Mouse (Mus musculus): ENCODE data around the gene Ccdc180. TPM values are rescaled to one million over a fixed set of nuclear protein-coding genes. Genes with fewer than 3 reads are reported as not detected.

The Ccdc180 gene
- total RNA-seq, 2 experiments from 2014 or later = 0.08 to 0.25 TPM

- no peak for DNase-seq (ENCODE audit: low spot score in 2 of 2)
Observed at GRCm38 (mm10) chr4:45969051-45969450, 78.9 kb downstream of the Ccdc180 start.

DNA sequence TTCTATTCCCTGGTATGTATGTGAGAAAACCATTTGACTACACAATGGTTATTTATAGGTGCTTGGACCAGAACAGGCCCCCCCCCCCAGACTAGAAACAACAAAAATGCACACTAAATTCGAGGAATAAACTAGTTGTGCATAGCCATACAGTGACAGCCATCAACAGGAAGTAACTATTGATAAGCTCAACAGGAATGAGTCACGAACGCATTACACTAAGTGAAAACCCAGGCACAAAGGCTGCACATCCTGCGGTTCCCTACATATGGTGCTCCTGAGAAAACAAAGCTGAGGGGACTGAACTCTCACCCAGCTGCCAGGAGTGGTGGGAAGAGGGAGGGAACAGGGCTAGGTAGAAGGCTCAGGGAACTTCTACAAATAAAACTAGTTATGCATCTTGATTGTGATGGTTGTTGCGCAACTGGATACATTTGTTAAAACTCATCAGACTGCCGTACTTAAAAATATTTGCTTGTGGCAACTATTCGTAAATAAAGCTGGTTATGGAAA, 80.0 kb downstream of the Ccdc180 start:
- DNase-seq (ENCODE audit: low spot score in 2 of 2) = no peak

- peak; percentile 98 to 100 for DNase-seq (ENCODE audit: low spot score in 2 of 2)
Observed at GRCm38 (mm10) chr4:45971806-45972447, 81.8 kb downstream of the Ccdc180 start.

DNA sequence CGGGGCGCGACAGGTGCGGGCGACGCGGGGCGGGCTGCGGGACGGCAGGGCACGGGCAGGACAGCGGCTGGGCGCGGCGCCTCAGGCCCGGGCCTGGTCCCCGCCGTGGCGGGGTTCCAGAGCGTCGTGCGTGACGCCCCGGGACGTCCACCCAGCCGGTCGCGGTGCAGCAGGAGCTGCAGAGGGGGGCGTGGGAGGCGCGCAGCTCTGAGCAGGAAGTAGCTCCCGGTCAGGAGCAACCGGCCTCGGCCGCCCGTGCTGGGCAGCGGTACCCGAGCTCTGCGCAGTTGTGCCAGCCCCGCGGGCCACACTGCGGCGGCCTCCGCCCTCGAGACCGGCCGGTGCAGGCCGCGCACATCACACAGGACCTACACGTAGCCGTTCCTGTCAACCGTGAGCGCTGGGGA, 82.3 kb downstream of the Ccdc180 start:
- peak in 1 of 2 experiments; percentile 28 for DNase-seq (ENCODE audit: low spot score in 2 of 2)

- DNase-seq (ENCODE audit: low spot score in 2 of 2) = no peak
Observed at GRCm38 (mm10) chr4:45972951-45973350, 82.8 kb downstream of the Ccdc180 start.

DNA sequence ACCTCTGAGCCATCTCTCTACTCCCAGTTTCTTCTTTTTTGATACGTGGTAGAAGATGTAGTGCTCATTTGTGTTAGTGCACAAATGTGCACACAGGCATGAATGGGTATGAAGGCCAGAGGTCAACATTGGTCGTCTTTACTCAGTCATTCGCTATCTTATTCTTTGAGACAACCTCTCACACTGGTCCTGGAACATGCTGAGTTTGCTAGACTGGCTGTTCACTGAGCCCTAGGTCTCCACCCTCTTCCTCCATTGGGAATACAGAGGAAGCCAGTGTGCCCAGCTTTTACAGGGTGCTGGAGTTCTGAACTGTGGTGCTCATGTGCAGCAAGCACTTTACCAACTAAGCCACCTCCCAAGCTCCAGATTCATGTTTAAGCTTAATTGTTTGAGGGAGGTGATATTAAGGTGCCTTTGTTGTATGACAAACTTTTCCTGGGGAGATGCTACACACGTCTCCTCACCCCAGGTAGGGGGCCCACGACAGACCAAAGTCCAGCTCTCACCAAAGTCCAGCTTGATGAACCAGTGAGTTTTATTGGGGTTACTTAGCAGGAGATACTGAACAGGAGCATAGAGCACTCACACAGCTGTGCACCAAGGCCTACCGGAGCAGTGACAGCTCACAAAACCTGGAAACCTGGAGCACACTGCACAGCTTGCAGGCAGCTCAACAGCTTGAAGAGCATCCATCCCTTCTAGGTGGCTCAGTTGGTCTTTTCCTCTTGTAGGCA, 87.0 kb downstream of the Ccdc180 start:
- DNase-seq (ENCODE audit: low spot score in 2 of 2) = no peak

- no peak for DNase-seq (ENCODE audit: low spot score in 2 of 2)
Observed at GRCm38 (mm10) chr4:45979916-45980315, 89.8 kb downstream of the Ccdc180 start.

- no peak for DNase-seq (ENCODE audit: low spot score in 2 of 2)
Observed at GRCm38 (mm10) chr4:45981054-45981453, 91.0 kb downstream of the Ccdc180 start.

- no peak for DNase-seq (ENCODE audit: low spot score in 2 of 2)
Observed at GRCm38 (mm10) chr4:45990427-45991135, 100.5 kb downstream of the Ccdc180 start.

DNA sequence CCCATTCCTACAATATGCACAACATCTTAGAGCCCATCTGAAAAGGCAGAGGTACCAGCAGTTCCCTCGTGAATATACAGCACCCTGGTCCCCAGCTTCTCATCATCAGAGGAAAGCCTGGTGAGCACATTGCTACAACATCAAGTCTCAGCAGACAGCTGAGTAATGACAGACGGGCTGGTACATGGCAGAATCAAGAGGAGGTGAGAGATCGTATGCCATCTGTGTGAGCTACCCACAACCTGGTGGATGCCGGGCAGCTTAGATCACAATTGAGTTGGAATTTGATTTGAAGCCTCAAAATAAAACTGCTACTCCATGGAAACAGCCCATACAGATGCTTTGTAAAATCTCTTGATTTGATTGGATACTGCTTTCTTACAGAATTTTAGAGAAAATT, 108.4 kb downstream of the Ccdc180 start:
- DNase-seq (ENCODE audit: low spot score in 2 of 2) = no peak

Other genes starting within 250 kb of the Ccdc180 start
- 10 to 100 TPM; 22.9 to 27.7 TPM for gene Aldh1b1, start 91.3 kb upstream of the Ccdc180 start, total RNA-seq (2021)
- gene Igfbpl1, start 63.4 kb upstream of the Ccdc180 start, total RNA-seq (2021) = 1 to 10 TPM in 1 of 2 experiments, under 1 TPM in 1; 0.73 to 2.1 TPM
- gene Stra6l, start 41.6 kb upstream of the Ccdc180 start, total RNA-seq (2021) = 1 to 10 TPM in 1 of 2 experiments, under 1 TPM in 1; 0.25 to 4.4 TPM
- 10 to 100 TPM; 20.9 to 22.5 TPM for gene Tdrd7, start 75.0 kb downstream of the Ccdc180 start, total RNA-seq (2021)
- 10 to 100 TPM; 10.4 to 10.6 TPM for gene Tmod1, start 148.6 kb downstream of the Ccdc180 start, total RNA-seq (2021)
- gene Ncbp1, start 248.3 kb downstream of the Ccdc180 start, total RNA-seq (2021) = 10 to 100 TPM; 48.1 to 52.9 TPM
- gene Tstd2, start 248.4 kb downstream of the Ccdc180 start, total RNA-seq (2021) = 10 to 100 TPM; 31.4 to 38.5 TPM